Mouse (Mus musculus): Measurements from ENCODE around the gene Btaf1.
"Not testable (repeated sequence)": the region's sequence is repeated elsewhere in the genome, so short reads cannot be mapped to it uniquely, and the experiment has no call there.

Btaf1 gene

DNA sequence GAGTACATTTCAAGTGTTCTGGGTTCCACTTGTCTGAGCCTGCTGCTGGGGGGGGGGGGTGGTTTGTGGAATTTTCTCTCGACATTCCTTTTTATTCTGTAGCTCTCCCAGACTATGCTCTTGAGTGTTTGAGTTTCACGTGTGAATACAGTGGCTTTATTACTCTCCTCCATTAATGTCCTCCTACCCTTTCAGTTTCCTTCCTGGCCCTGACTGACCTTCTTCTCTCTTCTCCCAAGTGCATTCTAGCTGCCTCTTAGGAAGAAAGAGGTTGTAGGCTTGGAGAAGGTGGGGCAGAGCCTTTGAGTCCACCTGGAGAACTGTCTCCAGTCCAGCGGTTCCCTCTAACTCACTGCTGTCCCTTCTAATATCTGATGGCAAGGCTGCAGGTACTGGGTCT is 2.9 kb upstream of the Btaf1 start:
- DNase-seq: no peak

DNA sequence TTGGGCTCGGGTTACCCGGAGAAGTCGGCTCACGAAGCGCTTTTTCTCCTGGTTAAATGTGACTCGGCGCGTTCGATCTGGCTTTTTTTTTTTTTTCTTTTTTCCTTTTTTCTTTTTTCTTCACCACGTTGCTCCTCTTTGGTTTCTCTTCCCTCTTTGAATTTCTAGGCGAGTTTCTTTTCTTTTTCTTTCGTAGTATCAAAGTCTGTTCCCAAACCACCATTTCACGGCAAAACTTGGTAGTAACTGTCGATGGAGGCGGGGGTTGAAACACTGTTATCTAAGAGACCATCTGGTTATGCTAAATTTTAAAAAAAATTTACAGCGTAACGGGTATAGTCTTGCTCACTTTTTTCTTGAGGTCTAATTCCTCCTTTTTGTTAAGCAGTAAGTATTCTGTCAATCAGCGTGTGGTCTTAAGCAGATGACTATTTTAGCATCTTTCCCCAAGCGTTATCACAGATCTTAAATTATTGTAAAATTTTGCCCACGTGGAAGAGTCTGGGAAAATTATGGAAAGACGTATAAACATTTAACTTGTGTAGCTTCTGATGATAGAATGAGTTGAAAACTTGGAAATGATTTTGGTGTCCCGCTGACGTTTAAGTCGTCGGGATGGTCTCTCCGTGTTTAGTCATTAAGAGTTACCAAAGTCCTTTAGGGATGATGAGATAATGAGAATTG is 816 bp downstream of the Btaf1 start:
- DNase-seq: no peak

DNA sequence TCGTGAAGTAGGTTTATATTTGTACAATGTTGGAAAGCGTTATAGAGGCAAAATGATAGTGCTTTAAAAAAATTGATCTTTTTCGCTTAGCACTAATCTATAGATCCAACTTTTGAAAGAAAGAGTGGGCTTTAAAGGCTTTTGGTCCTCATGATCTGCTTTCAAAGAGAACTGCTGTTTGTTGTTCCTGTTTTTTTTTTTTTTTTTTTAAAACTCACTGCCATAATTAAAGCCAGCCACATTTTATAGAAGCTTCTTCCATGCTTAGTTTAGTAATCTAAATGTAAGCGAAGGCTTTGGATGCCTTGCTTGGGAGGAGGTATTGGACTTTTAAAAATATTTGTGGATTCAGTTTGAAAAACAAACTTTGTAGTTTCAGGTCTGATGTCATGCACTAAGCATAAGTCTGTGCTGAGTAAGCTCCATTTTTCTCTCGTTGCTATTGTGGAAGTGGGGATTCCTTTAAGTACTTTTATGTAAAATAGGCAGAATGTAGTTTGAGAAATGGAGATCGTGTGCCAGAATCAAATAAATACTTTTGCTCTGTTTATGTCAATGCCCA is 2.0 kb downstream of the Btaf1 start:
- no peak for DNase-seq

DNA sequence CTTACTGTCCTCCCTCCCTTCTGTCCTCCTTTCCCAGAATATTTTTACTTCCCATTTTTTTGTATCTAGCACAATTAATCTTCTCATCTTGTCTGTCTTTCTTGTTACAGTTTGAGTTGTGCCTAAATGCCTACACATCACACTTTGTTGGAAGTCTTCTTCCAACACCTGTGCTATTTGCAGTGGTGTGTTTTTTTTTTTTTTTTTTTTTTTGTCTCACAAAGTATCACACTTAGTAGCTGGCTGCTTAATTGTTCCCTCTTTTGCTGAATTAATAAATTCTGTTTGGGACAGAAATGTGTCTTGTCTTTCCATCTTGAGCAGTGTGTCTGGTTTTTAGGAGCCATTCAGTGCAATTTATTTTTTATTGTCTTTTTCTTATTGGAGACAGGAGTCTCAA is 3.9 kb downstream of the Btaf1 start:
- DNase-seq: no peak

DNA sequence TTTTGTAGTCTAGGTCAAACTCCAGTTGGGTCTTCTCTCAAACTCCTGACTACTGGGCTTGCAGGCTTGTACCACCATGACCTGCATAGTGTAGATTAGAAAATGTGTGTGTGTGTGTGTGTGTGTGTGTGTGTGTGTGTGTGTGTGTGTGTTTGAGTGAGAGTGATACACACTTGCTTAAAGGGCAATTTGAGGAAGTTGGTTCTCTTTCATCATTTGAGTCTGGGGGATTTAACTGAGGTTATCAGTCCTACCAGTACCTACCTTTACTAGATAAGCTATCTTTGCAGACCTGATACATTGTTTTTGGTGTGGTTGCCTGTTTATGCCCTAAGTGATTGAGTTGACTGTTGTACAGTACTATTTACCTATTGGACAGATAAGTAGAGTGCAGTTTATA is 6.2 kb downstream of the Btaf1 start:
- DNase-seq: no peak

DNA sequence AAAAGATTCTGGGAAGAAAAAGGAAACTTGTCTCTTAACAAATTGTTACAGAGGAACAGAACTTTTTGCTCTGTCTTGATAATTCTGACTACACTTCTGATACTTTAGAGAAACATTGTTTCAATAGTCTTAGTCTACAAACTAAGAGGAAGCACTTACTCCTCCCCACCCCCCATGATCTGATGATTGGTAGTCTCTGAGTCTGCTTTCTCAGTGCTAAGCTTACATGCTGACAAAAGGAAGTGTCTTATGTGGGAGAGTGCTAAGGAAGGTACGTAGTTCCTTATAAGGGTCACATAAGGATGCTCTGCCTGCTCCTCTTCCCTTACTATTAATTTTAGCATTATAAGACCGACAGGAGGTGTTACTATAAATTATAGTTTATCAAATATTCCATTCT is 6.7 kb downstream of the Btaf1 start:
- DNase-seq: no peak

DNA sequence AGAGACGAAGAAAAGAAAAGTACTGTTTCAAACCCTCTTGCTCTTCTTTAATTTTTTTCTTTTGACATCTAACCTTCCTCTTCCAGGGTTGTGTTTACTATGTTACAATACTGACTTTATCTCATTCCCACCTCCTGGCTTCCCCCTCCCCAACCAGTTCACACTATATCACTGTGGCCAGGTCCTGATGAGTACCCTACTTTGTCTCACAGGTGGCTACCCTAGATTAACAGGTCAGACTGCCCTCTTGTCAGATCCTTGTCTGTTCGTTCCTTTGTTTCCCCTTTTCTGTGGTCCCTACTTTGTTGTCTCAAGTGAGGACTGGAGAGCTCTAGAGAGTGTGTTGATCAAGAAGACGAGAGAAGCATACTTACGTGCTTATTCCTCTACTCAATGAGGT is 10.4 kb downstream of the Btaf1 start:
- no peak for DNase-seq

DNA sequence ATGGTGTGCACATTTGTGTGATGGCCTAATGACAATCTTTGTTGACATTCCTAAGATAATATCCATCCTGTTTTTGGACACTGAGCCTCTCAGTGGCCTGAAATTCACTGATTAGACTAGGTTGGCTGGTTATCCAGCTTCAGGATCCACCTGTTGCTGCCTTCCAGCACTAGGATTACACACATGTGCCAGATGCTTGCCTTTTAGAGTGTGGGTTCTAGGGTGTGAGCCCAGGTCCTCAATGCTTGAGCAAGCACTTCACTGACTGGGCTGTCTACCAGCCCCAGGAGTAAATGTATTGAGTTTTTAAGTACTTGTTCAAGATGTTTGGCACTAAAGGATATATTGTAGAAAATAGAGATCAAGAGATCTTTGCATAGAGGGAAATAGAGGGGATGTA is 12.1 kb downstream of the Btaf1 start:
- no peak for DNase-seq

DNA sequence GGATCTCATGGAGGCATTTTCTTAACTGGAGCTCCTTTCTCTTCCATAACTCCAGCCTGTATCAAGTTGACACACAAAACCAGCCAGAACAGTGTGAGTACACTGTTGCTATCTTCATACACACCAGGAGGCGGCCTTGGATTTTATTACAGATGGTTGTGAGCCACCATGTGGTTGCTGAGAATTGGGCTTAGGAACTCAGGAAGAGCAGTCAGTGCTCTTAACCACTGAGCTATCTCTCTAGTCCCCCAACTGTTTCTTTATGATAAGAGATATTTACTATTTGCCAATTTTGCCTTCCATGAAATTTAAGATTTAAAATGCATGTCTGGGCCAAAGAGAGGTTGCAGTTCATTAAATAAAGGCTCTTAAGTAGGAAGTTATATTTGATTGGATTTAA is 14.2 kb downstream of the Btaf1 start:
- DNase-seq: no peak

DNA sequence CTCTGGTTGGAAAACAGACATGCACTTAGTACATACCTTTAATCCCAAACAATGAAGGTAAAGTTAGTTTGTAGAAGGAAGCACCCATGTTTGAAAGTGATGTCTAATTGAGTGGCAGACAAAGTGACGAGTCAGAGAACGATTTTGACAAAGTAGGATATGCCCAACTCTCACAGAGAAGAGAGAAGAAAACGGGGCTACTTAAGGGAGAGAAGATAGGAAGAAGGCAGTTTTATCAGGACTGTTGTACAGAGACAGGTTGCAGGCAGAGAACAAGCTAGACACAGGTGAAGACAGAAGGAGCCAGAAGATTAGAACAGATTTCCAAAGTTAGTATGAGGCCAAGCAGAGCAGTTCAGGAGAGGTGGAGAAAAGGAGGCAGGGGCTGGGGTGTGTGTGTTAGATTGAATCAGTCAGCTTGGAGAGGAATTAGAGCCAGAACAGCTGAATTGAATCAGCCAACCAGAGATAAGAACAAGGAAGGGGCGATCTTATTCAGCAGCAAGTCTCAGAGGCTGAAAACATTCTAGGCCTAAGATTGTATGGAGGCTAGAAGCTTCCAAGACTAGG is 27.8 kb downstream of the Btaf1 start:
- no peak for DNase-seq

DNA sequence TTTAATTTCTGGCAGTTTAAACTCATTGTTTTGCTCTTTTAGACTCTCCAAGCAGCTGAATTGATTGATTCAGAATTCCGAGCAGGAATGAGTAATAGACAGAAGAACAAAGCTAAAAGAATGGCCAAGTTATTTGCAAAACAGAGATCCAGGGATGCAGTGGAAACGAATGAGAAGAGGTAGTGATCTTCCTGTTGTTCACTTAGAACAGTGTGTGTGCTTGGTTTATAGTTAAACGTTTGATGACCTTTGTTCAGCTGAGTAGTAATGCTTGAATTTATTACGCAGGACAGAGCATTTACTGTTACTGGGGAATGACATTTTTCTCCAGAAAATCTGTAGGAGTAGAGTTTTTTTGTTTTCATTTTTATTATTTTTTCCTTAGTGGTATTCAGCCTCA is 32.5 kb downstream of the Btaf1 start:
- no peak for DNase-seq

DNA sequence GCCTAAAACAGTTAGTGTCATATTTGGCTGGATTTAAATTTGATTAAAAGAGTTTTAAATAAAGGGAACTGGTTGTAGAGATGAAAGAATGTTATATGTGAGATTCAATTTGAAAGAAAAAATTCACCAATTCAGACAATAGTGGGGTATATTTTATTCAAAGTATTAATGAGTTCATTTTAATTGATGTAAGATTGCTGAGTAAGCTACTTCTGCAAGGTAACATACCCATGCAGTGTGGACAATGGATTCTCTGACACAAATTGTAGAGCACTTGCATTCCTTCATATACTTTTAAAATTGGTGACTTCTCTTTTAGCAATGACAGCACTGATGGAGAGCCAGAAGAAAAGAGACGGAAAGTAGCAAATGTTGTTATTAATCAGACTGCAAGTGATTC is 35.4 kb downstream of the Btaf1 start:
- DNase-seq: no peak

DNA sequence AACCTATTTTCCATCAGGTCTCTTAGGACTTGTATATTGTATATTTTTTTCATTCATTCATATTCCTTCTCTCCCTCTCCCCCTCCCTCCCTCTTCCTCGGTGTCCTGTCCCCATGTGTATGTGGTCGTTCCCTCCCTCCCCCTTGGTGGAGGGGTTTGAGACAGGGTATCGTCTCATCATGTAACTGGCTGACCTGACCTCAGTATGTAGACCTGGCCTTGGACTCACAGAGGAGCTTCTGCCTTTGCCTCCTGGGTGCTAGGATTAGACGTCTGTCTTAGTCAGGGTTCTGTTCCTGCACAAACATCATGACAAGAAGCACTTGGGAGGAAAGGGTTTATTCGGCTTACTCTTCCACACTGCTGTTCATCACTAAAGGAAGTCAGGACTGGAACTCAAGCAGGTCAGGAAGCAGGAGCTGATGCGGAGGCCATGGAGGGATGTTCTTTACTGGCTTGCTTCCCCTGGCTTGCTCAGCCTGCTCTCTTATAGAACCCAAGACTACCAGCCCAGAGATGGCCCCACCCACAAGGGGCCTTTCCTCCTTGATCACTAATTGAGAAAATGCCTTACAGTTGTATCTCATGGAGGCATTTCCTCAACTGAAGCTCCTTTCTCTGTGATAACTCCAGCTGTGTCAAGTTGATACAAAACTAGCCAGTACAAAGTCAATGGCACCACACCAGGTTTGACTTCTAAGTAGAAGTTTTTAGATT is 36.8 kb downstream of the Btaf1 start:
- DNase-seq: not testable (repeated sequence)

DNA sequence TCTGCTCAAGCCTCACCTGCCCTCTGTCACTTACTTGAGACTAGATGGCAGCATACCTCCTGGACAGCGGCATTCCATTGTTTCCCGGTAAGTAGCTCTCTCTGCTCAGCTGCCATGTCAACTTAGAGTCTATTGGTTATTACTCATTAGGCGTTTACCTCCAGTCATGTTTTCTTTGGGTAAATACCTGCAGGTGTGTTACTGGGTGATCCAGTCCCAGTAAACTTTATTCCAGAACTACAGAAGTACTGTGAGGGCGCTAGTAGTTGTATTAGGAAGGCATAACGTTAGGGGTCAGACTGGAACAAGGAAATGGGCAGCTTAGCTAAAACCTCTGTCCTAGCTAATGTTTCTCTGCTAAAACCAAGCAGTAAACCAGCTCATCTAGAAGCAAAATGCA is 78.7 kb downstream of the Btaf1 start:
- DNase-seq: no peak

DNA sequence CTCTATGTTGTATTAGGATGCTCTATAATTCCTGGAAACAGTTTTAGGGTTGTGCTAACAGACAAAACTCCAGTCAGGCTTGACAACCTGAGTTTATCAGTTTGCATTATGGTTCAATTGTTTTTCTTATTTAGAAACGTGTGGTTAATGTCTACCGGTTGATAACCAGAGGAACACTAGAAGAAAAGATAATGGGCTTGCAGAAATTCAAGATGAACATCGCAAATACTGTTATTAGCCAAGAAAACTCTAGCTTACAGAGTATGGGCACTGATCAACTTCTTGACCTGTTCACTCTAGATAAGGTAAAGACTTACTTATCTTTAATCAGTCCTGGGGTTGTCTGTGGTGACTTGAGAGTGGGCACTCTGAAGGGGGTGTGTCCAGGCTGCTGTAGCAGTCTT is 84.0 kb downstream of the Btaf1 start:
- DNase-seq: no peak

DNA sequence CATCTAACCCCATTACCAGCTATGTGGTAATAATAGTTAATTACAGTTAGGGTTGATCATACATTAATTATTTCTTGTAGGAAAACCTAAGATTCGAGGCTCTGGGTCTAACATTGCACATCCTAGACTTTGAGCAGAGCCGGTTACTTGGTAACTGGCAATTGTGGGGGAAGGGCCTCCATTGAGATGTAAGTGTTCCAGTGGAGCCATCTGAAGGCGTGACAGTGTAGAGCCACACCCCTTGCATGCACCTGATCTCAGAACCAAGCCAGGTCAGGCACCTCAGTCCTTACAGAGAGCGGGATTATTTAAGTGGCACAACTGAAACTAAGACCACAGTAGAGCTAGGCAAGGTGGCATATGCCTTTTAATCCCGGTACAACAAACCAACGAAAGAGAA is 87.6 kb downstream of the Btaf1 start:
- DNase-seq: no peak

DNA sequence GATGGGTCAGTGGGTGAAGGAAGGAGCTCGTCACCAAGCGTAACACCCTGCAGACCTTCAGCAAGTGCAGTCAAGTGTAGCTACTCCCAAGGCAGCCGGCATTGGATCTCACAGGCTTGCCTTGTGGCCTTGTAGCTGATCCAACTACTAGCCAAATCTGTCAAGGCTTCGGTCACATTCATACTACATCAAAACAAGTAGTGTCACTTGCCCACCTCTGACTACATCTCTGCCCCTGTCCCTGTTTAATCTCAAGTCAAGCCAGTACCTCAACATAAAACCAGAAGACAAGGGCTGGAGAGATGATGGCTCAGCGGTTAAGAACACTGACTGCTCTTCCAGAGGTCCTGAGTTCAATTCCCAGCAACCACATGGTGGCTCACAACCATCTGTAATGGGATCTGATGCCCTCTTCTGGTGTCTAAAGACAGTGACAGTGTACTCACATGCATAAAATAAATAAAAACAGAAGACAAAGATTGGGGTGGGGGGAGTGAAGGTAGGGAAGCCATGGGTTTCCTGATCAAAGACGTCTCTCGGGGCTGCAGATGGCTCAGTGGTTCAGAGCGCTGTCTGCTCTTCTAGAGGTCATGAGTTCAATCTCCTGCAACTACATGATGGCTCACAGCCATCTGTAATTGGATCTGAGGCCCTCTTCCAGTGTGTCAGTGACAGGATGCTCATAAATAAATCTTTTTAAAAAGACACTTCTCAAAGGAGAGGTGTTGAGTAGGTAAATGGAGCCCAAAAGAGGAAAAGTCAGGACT is 88.5 kb downstream of the Btaf1 start:
- no peak for DNase-seq

DNA sequence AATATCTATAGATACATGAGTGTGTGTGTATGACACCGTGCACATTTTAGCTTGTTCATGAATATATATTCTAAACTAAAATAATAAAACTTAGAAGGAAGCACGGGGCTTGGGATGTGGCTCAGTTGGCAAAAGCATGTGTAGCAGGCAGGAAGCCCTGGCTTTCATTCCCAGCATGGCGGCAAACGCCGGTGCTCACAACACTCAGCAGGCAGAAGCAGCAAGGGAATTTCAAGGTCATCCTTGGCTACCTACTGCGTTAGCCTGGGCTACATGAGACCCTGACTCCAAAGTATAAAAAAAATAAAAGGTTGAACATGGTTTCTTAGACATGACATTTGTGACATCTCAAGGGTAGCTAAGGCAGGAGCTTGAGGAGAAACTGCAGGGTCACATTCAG is 91.0 kb downstream of the Btaf1 start:
- no peak for DNase-seq

DNA sequence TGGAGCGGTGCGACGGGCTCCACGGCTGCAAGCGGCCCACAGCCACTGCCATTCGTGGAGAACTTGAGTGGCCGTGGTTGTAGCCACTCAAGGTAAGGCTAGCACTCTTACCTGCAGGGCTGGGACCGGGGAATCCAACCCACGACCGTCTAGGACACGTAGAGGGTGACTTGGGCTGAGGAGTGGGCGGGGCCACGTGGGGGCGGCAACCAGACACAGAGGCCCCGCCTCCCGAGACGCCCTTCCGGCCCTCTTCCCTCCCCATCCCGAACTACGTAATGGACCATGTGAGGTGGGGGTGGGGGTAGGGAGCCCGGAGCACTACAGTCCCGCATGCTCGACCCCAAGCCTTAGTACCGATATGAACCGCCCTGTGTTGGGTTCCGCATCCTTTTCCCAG is 92.5 kb downstream of the Btaf1 start:
- no peak for DNase-seq

DNA sequence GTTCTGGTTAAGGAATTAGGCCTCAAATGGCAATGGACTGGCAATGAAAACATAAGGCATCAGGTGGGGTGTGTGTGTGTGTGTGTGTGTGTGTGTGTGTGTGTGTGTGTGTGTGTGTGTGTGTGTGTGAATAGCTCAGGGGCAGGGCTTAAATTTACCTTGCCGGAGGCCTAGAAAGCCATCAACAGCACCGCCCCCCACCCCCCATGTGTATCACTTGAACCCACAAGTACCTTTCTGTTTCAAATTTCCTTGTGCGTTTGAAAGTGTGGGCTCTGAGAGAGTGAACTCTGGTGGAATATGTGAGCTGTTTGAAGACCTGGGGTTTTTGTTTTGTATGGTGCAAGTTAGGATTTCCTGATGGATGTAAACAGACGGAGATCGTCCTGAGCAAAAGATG is 93.1 kb downstream of the Btaf1 start:
- DNase-seq: no peak

DNA sequence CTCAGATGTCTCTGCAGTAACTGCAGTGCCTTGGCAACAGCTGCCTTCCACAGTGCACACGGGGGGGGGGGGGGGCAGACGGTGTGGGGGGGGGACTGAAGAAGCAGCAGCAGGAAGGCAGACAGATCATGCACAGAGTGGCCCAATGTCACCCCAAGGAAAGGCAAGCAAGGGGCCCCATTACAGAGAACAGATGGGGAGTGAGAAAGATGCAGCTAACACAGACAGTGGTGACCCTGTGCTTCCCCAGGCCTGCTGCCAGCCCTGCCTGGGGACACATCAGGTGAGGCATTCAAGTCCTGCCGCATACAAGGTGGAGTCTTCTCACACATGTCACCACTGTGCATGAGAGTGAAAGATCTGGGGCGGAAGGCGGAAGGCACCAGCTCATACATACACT is 94.7 kb downstream of the Btaf1 start:
- DNase-seq: no peak

DNA sequence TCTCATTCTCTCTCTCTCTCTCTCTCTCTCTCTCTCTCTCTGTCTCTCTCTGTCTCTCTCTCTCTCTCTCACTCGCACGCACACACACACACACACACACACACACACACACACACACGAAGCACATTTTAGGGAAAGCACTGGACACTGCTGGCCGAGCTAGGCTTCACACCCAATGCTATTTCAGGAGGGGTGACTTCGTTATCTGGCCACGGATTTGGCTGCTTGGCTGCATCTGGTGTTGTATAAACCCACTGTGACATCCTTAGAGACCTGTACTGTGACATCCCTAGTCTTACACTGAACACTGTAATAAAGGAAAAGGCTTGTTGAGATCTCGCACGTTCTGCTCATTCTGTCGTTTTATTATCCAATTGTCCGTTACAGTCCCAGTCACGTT is 95.1 kb downstream of the Btaf1 start:
- no peak for DNase-seq

DNA sequence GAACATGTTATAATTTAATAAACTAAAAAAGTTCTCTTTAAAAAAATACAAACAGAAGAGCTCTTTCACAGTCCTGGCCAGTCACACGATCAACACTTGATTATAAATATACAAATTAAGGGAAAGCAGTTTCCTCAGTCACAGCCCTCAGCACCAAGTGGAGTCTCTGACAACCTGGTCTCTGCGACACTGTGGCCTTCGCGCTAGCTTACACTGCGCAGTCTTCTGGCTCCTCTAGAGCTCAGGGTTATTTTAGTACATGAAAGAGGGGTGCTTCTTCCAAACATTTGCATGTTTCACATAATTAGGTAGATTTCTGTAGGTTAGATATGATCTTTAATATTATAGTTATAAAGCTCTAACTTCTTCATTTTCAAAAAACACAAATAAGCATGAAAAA is 96.3 kb downstream of the Btaf1 start:
- no peak for DNase-seq
